Mouse (Mus musculus): ENCODE data around the gene Spo11.

GRCm38 (mm10) chr2:173027824-173028495 lies 50.5 kb downstream of the Spo11 start:
- no peak for TF ChIP-seq CTCF (IDR thresholded peaks at IDR 0.05; ENCODE audit: low read depth, low read length)
- no peak for TF ChIP-seq POLR2A (IDR thresholded peaks at IDR 0.05; ENCODE audit: extremely low read depth, insufficient read depth, low read length)
